ENCODE assay signal across 19 mouse cellular contexts in the genomic region with DNA sequence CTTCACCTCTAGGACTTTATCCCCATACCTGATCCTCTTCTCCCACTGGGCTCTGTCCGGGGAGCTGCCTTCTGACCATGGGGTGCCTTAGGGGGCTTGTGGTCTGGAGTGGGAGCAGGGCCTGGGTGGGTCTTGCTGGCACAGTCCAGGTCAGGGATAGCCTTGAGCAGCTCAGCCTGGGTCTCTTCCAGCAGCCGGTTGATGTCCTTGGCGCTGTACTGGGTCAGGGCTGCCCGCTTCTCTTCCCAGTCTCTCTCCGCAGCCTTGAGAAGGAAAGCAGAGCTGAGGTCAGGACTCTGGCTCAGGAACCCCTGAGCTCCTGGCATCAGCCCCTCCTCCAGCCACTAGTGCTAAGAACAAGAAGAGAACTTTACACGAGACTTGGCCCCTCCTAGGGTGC. TPM values are rescaled to one million over a fixed set of nuclear protein-coding genes. Genes with fewer than 3 reads are reported as not detected.
A peak's percentile ranks its signal among the peaks of the same experiment; 100 is the strongest.
DNase-seq lines count a peak whose midpoint lies in the region; ATAC-seq and TF ChIP-seq lines count a peak whose summit lies in the region.
"Had no signal": no experiment of that assay in that cellular context is flagged by ENCODE, and none has a peak within 500 bp of the region (broad histone marks: within the 10 kb centered on the region; RNA-seq: fewer than 3 reads in every experiment).

No protein-coding gene starts in this region.

- 0 out of 2 replicates have a peak overlapping the region, but pooled peaks have one; percentile 24 for H3K27ac ChIP-seq in hindbrain, embryonic 10.5 days
- no peak overlapping the region; the same call in 1 of the 2 replicates for H3K27ac ChIP-seq in hindbrain, embryonic 16.5 days (ENCODE audit: low read depth, low read length)
- H3K27ac ChIP-seq in kidney, adult 2 months (ENCODE audit: insufficient read depth, low read depth, low read length): no peak overlapping the region
- H3K27ac ChIP-seq: stomach, postnatal 0 days had no signal

- no peak overlapping the region for H3K4me2 ChIP-seq in hindbrain, embryonic 16.5 days (ENCODE audit: low read length)

- no peak overlapping the region for H3K4me3 ChIP-seq in hindbrain, embryonic 10.5 days
- H3K4me3 ChIP-seq in hindbrain, embryonic 16.5 days (ENCODE audit: low read length): no peak overlapping the region
- H3K4me3 ChIP-seq in kidney, adult 2 months (ENCODE audit: insufficient read depth, low read depth, low read length): no peak overlapping the region

- WGBS in hindbrain, embryonic 10.5 days: 92% methylated on average over 6 of the region's 6 CpGs
- 88% methylated on average over 6 of the region's 6 CpGs for WGBS in hindbrain, embryonic 16.5 days
- 95% methylated on average over 6 of the region's 6 CpGs for WGBS in kidney, adult 2 months

- no peak for ATAC-seq in hindbrain, embryonic 16.5 days
- ATAC-seq: CD4-positive, CD25-positive, alpha-beta regulatory T cell, adult 4 months had no signal

- H3K27me3 ChIP-seq in hindbrain, embryonic 10.5 days (ENCODE audit: insufficient read depth, poor library complexity, severe bottlenecking): peaks cover 9% of the 10 kb centered on the region; the same call in 1 of the 2 replicates
- H3K27me3 ChIP-seq in hindbrain, embryonic 16.5 days (replicated peaks; ENCODE audit: control insufficient read depth, insufficient read depth, low read length): no peaks in the 10 kb centered on the region
- no peaks in the 10 kb centered on the region for H3K27me3 ChIP-seq in kidney, adult 2 months (replicated peaks; ENCODE audit: control insufficient read depth, insufficient read depth, low read length)

- no peak for TF ChIP-seq CTCF in kidney, adult 2 months (conservative IDR thresholded peaks at IDR 0.05; ENCODE audit: insufficient read depth, insufficient read length, low read depth, low read length)

- H3K36me3 ChIP-seq in hindbrain, embryonic 10.5 days: peaks cover 32% of the 10 kb centered on the region
- peaks cover 18% of the 10 kb centered on the region for H3K36me3 ChIP-seq in hindbrain, embryonic 16.5 days (ENCODE audit: control insufficient read depth, insufficient read depth, low read length)
- H3K36me3 ChIP-seq in kidney, adult 2 months (ENCODE audit: control insufficient read depth, insufficient read depth, low read length): no peaks in the 10 kb centered on the region
- H3K36me3 ChIP-seq: G1E had no signal

- H3K9me3 ChIP-seq in hindbrain, embryonic 10.5 days: no peaks in the 10 kb centered on the region
- no peaks in the 10 kb centered on the region for H3K9me3 ChIP-seq in hindbrain, embryonic 16.5 days (ENCODE audit: control insufficient read depth, low read length)
- H3K9me3 ChIP-seq: G1E had no signal

- TF ChIP-seq POLR2A in kidney, adult 2 months (IDR thresholded peaks at IDR 0.05; ENCODE audit: low read depth, low read length): no peak

- peaks cover 50% of the 10 kb centered on the region for H3K4me1 ChIP-seq in hindbrain, embryonic 10.5 days (replicated peaks)
- H3K4me1 ChIP-seq in hindbrain, embryonic 16.5 days (ENCODE audit: control insufficient read depth, insufficient read depth, low read depth, low read length): peaks cover 10% of the 10 kb centered on the region
- H3K4me1 ChIP-seq in kidney, adult 2 months (ENCODE audit: control insufficient read depth, insufficient read depth, low read length): peaks cover 13% of the 10 kb centered on the region

- peak; percentile 92 to 95 for DNase-seq in adrenal gland, adult (ENCODE audit: inconsistent age in 2 of 2, low spot score in 1 of 2)
- DNase-seq in adrenal gland, postnatal 4 days (ENCODE audit: low spot score in 2 of 2): no peak
- DNase-seq in hindbrain, embryonic 10.5 days (ENCODE audit: low spot score): no peak
- DNase-seq in ovary, postnatal 36 days (ENCODE audit: low spot score): peak; percentile 71
- no peak for DNase-seq in ovary, postnatal 14 days (ENCODE audit: low spot score)
- no peak for DNase-seq in kidney, adult 2 months
- no peak for DNase-seq in kidney, adult 18-20 months
- DNase-seq: cerebellum, postnatal 10 days; gastrocnemius, postnatal 10 days; heart, postnatal 10 days; left cerebral cortex, postnatal 4 days; lung, adult 18-20 months; thymus, postnatal 14 days had no signal

- H3K9ac ChIP-seq in hindbrain, embryonic 16.5 days (ENCODE audit: low read depth, low read length): no peak overlapping the region

RNA-seq across cellular contexts. Expression of gene 4933428G20Rik, which starts 25.2 kb away (rescaled TPM):
- total RNA-seq in adrenal gland, postnatal 4 days (2021): under 1 TPM; 0.37 to 0.48 TPM
- polyA plus RNA-seq in hindbrain, embryonic 10.5 days (2016; fragmentation: Nextera tagmentation; extraction: Ambion mirVana): 0.59 and 0.66 TPM in 2 replicates
- 0.85 and 0.87 TPM in 2 replicates for polyA plus RNA-seq in hindbrain, embryonic 16.5 days (2015; fragmentation: Nextera tagmentation; extraction: Ambion mirVana)
- not detected in 2 replicates for polyA plus RNA-seq in kidney, adult 2 months (2012; rRNA removed)
- total RNA-seq: G1E; gastrocnemius, postnatal 10 days; heart, postnatal 10 days; liver, adult 2 months had no signal
- polyA plus RNA-seq: CD4-positive, CD25-positive, alpha-beta regulatory T cell, adult 4 months; G1E; large intestine, adult 2 months; liver, adult 2 months had no signal

RNA-seq across cellular contexts. Expression of gene Srcin1, which starts 50.7 kb away (rescaled TPM):
- total RNA-seq in adrenal gland, postnatal 4 days (2021): 10 to 100 TPM; 12.0 to 14.3 TPM
- polyA plus RNA-seq in hindbrain, embryonic 10.5 days (2016; fragmentation: Nextera tagmentation; extraction: Ambion mirVana): 0.76 and 1.8 TPM in 2 replicates
- polyA plus RNA-seq in hindbrain, embryonic 16.5 days (2015; fragmentation: Nextera tagmentation; extraction: Ambion mirVana): 8.0 and 8.9 TPM in 2 replicates
- polyA plus RNA-seq in kidney, adult 2 months (2012; rRNA removed): 13.0 and 13.2 TPM in 2 replicates
- polyA plus RNA-seq: CD4-positive, CD25-positive, alpha-beta regulatory T cell, adult 4 months had no signal

Comparison
In these comparisons a context has a peak if more than half of its experiments do, and no peak if none do; other contexts are left out.
1. DNase-seq: peak in adrenal gland, adult (2 of 2) and ovary, postnatal 36 days (single experiment); none in adrenal gland, postnatal 4 days (0 of 2), hindbrain, embryonic 10.5 days (single experiment), ovary, postnatal 14 days (single experiment), kidney, adult 2 months (single experiment) and kidney, adult 18-20 months (single experiment).